Mouse (Mus musculus) kidney, adult 2 months (tissue): ENCODE measurements around the gene Cd38.

ENCODE experiments used
- CTCF ChIP-seq: fragments of 200-500 bp; conservative IDR thresholded peaks from 2 replicates; pipeline ENCODE4 v1.5.1; 2011; ENCODE audit warnings: low read depth, mild to moderate bottlenecking, control low read depth, low read length, moderate library complexity, mixed read lengths; ENCODE audit not compliant: insufficient read depth, insufficient read length
- POLR2A ChIP-seq: fragments of 200-500 bp; IDR thresholded peaks from one replicate; pipeline ENCODE4 v1.6.1; 2011; ENCODE audit warnings: low read depth, low read length, control low read depth

GRCm38 (mm10) chr5:43872652-43873051 is 4.3 kb downstream of the Cd38 start:
- TF ChIP-seq CTCF, result no peak
- TF ChIP-seq POLR2A, result no peak
